Mouse (Mus musculus) adipose tissue, adult 10 weeks (tissue): Measurements from ENCODE around the gene Gpr149. TPM values are rescaled to one million over a fixed set of nuclear protein-coding genes. Genes with fewer than 3 reads are reported as not detected.

Source experiments
- polyA plus RNA-seq: library from polyadenylated mRNA; stranded (reverse); fragments of 350-450 nt; fragmentation: Illumina TruSeq; extraction: RNeasy Lipid Tissue Mini Kit (QIAGEN cat#74804); gene quantifications from one replicate; pipeline ENCODE4 v1.2.3, GENCODE M21; 2014; ENCODE audit warnings: low read depth, low replicate concordance

Gpr149 gene
- polyA plus RNA-seq: not detected

DNA sequence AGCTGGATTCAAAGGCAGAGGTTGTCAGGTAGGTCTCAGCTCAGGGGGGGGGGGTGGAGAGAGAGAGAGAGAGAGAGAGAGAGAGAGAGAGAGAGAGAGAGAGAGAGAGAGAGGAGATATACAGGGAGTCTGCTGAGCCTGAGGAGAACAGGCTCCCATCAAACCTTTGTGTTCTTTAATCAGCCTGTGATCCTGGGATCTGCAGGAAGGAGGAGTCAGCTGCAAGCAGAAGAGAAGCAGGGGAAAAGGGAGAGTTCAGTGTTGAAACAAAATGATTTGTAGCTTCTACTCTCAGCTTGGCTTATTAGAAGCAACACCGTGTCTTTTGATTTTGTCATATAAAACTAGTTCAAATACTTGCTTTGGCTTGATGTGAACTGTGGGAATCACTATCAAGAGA is at the start of gene Gpr149:
Gene Gpr149 (minus strand): TSS at position 168 of the 400 bp plus-strand sequence.

DNA sequence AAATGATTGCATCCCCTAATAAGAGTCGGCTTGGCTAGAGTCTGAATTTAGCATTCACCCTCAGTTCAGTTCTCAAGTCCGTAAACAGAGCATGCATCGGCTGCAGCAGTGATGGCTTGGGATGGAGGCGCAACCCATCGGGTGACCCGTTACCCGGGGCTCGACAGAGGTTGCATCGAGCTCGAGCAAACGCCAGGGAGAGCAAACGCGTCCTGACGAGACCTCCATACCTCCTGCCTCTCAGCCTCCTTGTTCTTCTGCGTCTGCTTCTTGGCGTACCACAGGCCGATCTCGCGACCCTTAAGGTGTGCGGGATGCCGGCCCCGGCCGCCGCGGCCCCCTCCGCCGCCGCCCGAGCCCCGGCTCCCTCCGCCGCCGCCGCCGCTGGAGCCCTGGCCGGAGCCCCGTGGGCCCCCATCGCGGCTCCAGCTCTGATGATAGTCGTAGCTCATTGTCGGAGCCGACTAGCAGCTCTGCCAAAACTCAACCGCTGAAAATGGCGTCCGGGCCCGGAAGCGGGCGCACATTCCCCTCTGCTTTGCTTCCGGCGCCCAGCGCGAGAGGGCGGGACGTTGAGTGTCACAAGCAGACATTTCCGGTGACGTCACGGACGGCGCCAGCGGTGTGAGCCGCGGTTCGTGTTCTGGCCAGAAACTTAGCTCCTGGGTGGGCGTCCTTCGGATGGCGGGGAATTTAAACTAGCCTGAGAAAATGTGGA is 98.3 kb downstream of the Gpr149 start, which contains the start of gene Dhx36:
Gene Dhx36 (minus strand): TSS at position 517 of the 718 bp plus-strand sequence.

Other genes starting within 250 kb of the Gpr149 start
- 20.6 TPM for gene Dhx36, start 98.1 kb downstream of the Gpr149 start, polyA plus RNA-seq